Mouse (Mus musculus): Measurements from ENCODE around the gene Aoc1. TPM values are rescaled to one million over a fixed set of nuclear protein-coding genes. Genes with fewer than 3 reads are reported as not detected.

The Aoc1 gene
- polyA plus RNA-seq, 1 experiment from 2014 or later: not detected

Other genes starting within 250 kb of the Aoc1 start
- 0.79 and 1.3 TPM in 2 replicates for gene AI854703, start 246.1 kb upstream of the Aoc1 start, polyA plus RNA-seq (2016; fragmentation: Nextera tagmentation; extraction: Ambion mirVana)
- gene Gimap8, start 225.7 kb upstream of the Aoc1 start, polyA plus RNA-seq (2016; fragmentation: Nextera tagmentation; extraction: Ambion mirVana): 0.66 and 0.74 TPM in 2 replicates
- 5.8 and 5.9 TPM in 2 replicates for gene Gimap9, start 196.8 kb upstream of the Aoc1 start, polyA plus RNA-seq (2016; fragmentation: Nextera tagmentation; extraction: Ambion mirVana)
- gene Gimap4, start 188.3 kb upstream of the Aoc1 start, polyA plus RNA-seq (2016; fragmentation: Nextera tagmentation; extraction: Ambion mirVana): 10.0 and 10.5 TPM in 2 replicates
- 12.9 and 14.1 TPM in 2 replicates for gene Gimap6, start 164.7 kb upstream of the Aoc1 start, polyA plus RNA-seq (2016; fragmentation: Nextera tagmentation; extraction: Ambion mirVana)
- 1.6 and 2.5 TPM in 2 replicates for gene Gm28053, start 154.3 kb upstream of the Aoc1 start, polyA plus RNA-seq (2016; fragmentation: Nextera tagmentation; extraction: Ambion mirVana)
- not detected in 2 replicates for gene Gimap7, start 154.3 kb upstream of the Aoc1 start, polyA plus RNA-seq (2016; fragmentation: Nextera tagmentation; extraction: Ambion mirVana)
- 7.6 and 7.9 TPM in 2 replicates for gene Gimap1, start 133.8 kb upstream of the Aoc1 start, polyA plus RNA-seq (2016; fragmentation: Nextera tagmentation; extraction: Ambion mirVana)
- 1.4 and 1.6 TPM in 2 replicates for gene Gimap5, start 126.7 kb upstream of the Aoc1 start, polyA plus RNA-seq (2016; fragmentation: Nextera tagmentation; extraction: Ambion mirVana)
- gene Gimap3, start 102.0 kb upstream of the Aoc1 start, polyA plus RNA-seq (2016; fragmentation: Nextera tagmentation; extraction: Ambion mirVana): not detected in 2 replicates
- 37.4 and 38.9 TPM in 2 replicates for gene Tmem176a, start 32.0 kb upstream of the Aoc1 start, polyA plus RNA-seq (2016; fragmentation: Nextera tagmentation; extraction: Ambion mirVana)
- 120 and 128 TPM in 2 replicates for gene Tmem176b, start 31.4 kb upstream of the Aoc1 start, polyA plus RNA-seq (2016; fragmentation: Nextera tagmentation; extraction: Ambion mirVana)
- not detected in 2 replicates for gene 1600015I10Rik, start 57.0 kb downstream of the Aoc1 start, polyA plus RNA-seq (2016; fragmentation: Nextera tagmentation; extraction: Ambion mirVana)
- gene Doxl2, start 102.1 kb downstream of the Aoc1 start, polyA plus RNA-seq (2016; fragmentation: Nextera tagmentation; extraction: Ambion mirVana): not detected in 2 replicates
- not detected in 2 replicates for gene Svs1, start 114.0 kb downstream of the Aoc1 start, polyA plus RNA-seq (2016; fragmentation: Nextera tagmentation; extraction: Ambion mirVana)
- 0.54 and 0.59 TPM in 2 replicates for gene Gpnmb, start 163.7 kb downstream of the Aoc1 start, polyA plus RNA-seq (2016; fragmentation: Nextera tagmentation; extraction: Ambion mirVana)
- gene Malsu1, start 200.9 kb downstream of the Aoc1 start, polyA plus RNA-seq (2016; fragmentation: Nextera tagmentation; extraction: Ambion mirVana): 69.5 and 80.9 TPM in 2 replicates

Measured in limb, embryonic 12.5 days (tissue).